Mouse (Mus musculus) bone marrow macrophage, adult 2 months (primary cell): ENCODE measurements at regions not wholly inside any gene's neighbourhood (a gene's known extent, or its start where the extent isn't known, plus 50 kb on each side); places are given as distances from the start of the nearest gene placed in this dataset.

Experiments
- CTCF ChIP-seq: IDR thresholded peaks from 2 replicates; pipeline ENCODE4 v1.5.1; 2012; ENCODE audit warnings: low read depth, mild to moderate bottlenecking, low read length, moderate library complexity
- POLR2A ChIP-seq: IDR thresholded peaks from 2 replicates; pipeline ENCODE4 v1.6.1; 2012; ENCODE audit warnings: mild to moderate bottlenecking, low read depth, low read length, borderline replicate concordance

DNA sequence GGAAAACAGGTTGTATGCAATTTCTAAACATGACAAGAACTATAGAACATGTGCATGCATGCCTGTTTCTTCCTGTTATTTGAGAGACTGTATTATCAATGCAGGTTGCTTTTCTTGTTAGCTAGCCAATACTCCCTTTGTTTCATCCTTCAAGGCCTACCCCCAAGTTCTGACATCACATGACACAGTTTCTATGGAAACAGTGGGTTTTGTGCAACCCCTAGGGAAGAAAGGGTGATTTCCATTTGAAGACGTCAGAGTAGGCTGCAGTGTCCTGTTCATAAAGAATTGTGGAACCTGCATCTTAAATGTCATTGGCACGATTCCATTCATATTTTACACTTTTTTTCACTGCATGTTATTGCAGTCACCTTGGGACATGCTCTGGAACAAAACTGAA lies 298.1 kb downstream of the Klf6 start:
- TF ChIP-seq CTCF, result no peak
- no peak for TF ChIP-seq POLR2A
